Mouse (Mus musculus) thymus, postnatal 25 days (tissue): ENCODE data around the gene Pde4d.

Experiments used
- DNase-seq: peaks from one replicate; pipeline ENCODE4 v3.0.0; 2022

Gene Pde4d

DNA sequence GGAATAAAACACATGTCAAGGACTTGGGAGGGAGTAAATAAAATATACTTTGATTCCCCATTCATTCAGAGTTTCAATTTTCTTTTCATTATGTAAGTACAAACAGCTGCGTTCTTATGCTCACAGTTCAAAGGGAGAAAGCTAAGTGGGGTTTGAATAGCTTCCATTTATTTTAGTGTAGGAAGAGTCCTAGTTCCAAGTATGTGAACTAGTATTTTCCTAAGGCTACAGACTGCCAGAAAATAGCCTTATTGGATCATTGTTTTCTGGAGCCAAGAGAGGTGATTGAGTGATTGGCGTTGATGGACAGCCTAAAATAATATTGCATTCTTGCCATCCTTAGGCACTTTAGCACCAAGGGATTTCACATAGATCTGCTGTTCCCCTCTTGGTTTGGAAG lies 41.1 kb downstream of the Pde4d start:
- DNase-seq = no peak

- DNase-seq = no peak
Measured at GRCm38 (mm10) chr13:108492886-108493285, 43.1 kb downstream of the Pde4d start.

DNA sequence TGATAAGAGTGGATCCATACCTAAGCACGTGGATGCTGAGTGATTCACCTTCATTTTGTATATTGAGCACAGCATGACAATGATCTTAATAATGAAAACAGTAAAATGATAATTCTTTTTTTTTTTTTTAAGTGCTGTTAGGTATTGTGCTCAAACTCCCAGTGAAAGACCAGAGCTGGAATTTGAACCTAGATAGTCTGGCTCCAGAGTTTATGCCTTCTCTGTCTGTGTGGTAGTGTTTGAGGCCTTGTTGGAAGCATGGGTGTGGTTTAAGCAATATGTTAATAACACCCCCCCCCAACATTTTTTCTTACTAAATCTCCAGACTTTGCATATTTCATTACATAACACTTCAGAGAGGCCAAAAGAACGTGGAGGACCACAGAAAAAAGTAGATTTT lies 44.6 kb downstream of the Pde4d start:
- DNase-seq = no peak

GRCm38 (mm10) chr13:108497768-108498167 lies 48.0 kb downstream of the Pde4d start:
- DNase-seq = no peak

GRCm38 (mm10) chr13:108498247-108498743 lies 48.5 kb downstream of the Pde4d start:
- no peak for DNase-seq

DNA sequence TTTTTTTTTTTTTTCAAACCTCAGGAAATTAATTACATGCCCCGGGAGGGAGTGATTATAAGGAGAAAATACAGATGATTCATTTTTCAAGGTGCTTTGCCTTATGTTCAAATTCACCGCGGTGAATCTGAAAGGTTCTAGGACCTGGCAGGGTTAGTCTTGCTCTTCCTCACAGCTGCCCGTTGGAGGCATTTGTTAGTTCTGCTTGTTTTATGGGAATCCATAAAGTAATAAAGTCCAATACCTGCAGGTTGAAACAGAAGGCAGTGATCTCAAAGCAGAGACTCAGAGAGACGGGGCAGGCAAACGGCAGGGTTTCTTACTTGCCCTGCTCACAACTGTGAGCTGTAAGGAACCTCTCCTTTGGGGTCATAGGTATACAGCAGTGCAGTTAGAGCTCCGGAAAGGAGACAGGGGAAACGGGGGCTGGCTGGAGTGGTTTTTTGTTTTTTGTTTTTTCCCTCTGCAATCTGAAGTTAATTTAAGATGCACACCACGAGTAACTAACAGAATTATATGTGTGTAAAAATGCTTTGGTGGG lies 49.1 kb downstream of the Pde4d start:
- no peak for DNase-seq

DNA sequence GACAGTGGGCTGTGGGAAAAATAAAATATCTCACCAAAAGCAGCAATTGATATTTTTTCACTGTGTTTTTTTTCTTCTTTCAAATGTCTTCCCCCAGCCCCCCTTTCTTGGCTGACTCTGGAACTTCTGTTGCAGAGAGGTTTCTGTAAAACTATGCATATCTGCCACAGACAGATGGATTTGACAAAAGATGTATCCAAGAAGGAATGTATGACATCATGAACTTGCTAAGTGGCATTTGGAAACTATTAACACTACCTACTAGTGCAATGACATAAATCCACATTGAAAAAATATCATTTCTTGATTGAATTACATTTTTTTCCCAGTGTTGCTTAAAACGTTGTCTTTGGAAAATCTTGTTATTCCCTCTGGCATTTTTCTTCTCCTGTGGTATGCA lies 51.6 kb downstream of the Pde4d start:
- DNase-seq = no peak

GRCm38 (mm10) chr13:108524548-108524947 lies 74.8 kb downstream of the Pde4d start:
- DNase-seq = no peak

GRCm38 (mm10) chr13:108524969-108525368 lies 75.2 kb downstream of the Pde4d start:
- no peak for DNase-seq

- no peak for DNase-seq
Measured at GRCm38 (mm10) chr13:108526258-108527007, 76.7 kb downstream of the Pde4d start.

DNA sequence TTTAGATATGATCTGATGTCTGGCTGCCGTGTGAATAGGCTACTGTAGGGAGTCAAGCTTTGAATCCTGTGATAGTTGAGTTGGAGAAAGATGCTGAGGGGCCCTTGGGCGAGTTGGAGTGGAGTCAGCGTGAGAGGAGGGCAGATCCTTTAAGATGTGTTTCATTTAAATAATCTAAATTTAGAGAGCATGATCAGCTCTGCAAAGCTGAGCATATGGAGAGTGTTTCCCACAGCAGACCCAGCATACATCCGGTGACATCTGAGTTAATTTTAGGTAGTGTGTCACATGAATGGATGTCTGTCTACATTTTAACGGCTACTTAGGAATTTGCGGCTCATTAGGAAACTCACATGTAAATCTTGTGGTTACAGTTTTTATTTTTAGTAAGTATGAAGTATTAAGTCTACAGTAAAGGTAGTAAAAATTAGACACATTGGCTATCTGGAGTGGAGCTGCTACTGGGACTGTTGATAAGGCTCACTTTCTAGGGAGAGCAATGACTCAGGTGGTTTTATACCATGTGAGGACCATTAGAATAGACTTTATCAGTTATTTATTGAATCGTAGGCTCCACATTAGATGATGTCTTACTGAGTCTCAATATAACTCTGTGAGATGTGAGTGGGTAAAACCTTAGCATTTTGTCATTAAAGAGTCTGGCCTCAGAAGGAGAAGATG lies 77.5 kb downstream of the Pde4d start:
- no peak for DNase-seq

DNA sequence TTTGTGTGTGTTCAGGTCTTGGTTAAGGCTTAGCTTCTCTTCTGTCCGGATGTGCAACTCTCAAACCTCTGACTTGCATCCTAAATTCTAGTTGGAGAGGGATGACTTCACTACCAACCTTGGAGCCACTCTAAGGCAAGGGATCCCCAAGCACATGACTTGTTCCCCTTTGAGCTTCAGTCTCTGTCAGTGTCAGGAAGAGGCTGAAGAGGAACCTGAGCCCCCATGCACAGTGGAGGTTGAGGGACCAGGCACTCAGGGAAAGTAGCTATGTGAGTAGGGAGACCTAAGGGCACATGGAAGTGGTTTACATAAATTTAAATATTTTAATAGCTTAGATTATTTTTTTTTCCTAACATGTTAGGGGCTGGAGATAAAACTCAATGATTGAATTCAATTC lies 78.6 kb downstream of the Pde4d start:
- no peak for DNase-seq

DNA sequence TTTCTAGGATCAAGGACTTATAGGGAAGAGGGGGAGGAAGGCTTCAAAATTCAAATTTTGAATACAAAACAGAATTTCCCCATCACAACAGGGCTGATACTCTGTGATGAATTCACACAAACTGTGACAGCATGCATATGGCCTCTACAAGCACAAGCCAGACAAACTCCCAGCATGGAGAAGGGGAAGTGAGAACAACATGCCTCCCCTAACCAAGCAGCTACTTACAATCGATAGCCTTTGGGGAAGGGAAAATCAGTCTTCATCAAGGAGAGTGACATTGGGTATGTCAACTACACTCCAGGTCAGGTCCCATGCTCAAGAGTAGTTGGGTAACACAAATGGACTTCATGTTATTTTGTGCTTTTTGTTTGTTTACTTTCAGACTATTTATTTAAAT lies 83.1 kb downstream of the Pde4d start:
- no peak for DNase-seq

GRCm38 (mm10) chr13:108536436-108536835 lies 86.7 kb downstream of the Pde4d start:
- no peak for DNase-seq

DNA sequence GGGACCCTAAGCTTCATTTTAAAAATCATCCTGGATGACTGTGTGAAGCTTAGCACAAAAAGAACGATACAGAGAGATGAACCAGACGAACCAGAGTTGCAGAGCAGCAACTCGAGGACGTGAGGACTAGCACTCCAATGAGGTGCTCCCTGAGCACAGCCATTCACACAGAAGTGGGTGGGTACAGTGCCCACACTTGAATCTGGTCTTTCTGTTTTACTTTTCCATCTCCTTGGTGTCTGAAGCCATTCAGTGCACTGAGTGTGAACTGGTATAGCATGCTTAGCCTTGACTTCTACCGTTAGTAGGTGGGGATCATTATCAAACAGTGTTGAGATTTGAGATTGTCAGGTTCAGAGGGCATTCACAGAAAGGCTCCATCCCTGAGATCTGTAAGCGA lies 87.2 kb downstream of the Pde4d start:
- no peak for DNase-seq

GRCm38 (mm10) chr13:108538760-108539369 lies 89.1 kb downstream of the Pde4d start:
- DNase-seq = no peak

DNA sequence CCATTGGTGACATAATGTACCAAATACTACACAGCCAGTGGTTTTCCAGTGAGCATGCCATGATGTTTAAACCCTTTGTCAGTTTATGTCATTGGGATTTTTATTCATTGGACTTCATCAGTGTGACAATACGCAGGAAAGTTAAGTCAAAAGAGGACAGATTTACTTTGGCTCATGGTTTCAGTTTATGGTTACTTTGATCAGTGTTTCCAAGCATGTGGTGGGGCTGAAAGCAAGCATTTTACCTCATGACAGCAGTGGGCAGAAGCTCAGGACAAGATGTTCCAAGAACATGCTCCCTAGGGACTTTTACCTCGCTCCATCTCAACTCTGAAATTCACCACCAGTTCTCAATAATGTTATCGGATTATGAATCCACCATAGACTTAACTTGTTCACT lies 91.7 kb downstream of the Pde4d start:
- DNase-seq = no peak

GRCm38 (mm10) chr13:108542342-108542761 lies 92.6 kb downstream of the Pde4d start:
- DNase-seq = no peak

GRCm38 (mm10) chr13:108552288-108552687 lies 102.5 kb downstream of the Pde4d start:
- no peak for DNase-seq

DNA sequence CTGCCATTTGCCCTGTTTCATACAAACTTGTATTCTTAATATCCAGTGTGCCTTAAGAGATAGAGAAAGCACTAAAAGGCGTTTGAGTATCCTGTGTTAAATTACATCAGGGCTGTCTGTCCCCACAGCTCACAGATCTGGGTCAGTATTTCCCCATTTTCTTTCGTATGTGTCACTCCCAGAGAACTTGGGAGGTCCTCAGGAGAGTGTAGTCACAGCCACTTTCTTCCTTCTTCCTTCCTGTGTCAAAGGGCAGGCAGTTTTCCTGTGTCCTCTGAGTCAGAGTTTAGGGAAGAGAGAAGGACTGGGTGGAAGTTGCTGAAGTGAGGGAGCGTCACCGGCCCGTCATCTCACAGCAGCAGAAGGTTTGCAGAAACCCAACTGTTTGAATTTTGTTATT lies 103.2 kb downstream of the Pde4d start:
- no peak for DNase-seq

GRCm38 (mm10) chr13:108554901-108555300 lies 105.2 kb downstream of the Pde4d start:
- no peak for DNase-seq

DNA sequence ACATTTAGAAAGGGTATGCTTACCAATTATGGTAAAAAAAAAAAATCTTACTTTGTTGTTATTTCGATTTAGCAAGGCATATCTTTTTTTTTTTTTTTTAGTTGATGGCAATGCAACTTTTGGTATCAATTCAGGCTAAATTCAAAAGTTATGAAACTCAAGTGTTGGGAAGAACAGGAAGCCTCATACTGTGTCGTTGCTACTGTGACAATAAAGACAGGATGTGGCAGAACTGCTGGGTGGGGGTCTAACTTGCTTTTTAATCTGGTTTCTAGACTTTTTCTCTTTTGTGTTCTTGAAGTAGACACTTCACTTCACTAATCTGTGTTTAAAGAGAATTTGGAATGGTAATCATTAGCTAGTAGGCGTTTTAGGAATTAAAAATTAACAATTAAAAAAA lies 147.2 kb downstream of the Pde4d start:
- no peak for DNase-seq

DNA sequence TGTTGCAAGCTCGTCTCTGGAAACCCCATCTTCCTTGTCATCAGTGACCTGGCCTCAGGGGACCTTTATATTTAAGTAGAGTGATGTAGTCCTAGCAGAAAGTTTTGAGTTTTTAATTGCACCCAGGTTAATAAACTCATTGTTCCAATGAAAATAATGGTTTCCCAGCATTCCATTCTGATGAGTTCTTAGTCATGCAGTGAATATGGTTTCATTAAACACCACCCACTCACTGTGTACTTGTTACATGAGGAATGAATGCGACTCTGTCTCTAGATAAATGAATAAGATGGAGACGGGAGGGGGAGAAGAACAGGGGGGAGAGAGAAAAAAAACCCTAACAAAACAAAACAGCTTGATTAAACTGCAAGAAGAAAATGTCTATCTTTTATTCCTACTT lies 148.9 kb downstream of the Pde4d start:
- no peak for DNase-seq
